Mouse (Mus musculus): Measurements from ENCODE around the gene Ticrr. TPM values are rescaled to one million over a fixed set of nuclear protein-coding genes. Genes with fewer than 3 reads are reported as not detected.

The Ticrr gene
- total RNA-seq, 2 experiments from 2014 or later, result 0.49 to 0.50 TPM

DNA sequence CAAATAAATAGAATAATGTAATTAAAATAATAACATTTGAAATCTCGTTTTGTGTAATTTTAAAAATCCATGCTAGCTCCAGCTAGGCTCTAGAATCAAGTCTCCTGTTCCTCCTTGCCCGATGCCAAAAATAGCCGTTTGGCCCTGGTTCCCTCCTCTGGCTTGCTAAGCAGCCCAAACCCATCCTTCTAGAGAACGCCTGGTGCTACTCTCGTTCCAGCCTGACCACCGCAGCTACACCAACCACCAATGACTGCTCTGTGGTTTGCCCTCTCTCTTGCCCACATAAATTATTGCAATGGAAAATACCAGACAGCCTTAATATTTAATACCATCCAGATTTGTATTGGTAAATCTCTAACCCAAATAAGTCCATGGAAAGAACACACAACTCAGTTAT lies 87.7 kb downstream of the Ticrr start:
- DNase-seq, result no peak

Other genes starting within 250 kb of the Ticrr start
- 10 to 100 TPM; 68.5 to 77.7 TPM for gene Polg, start 193.8 kb upstream of the Ticrr start, total RNA-seq (2021)
- 10 to 100 TPM; 16.5 to 56.2 TPM for gene Rhcg, start 42.5 kb upstream of the Ticrr start, total RNA-seq (2021)
- 1 to 10 TPM; 4.1 TPM for gene Kif7, start 55.5 kb downstream of the Ticrr start, total RNA-seq (2021)
- 100 to 1,000 TPM; 500 to 527 TPM for gene Plin1, start 72.7 kb downstream of the Ticrr start, total RNA-seq (2021)
- 10 to 100 TPM; 49.2 to 49.3 TPM for gene Pex11a, start 82.9 kb downstream of the Ticrr start, total RNA-seq (2021)
- 1 to 10 TPM; 1.6 to 2.0 TPM for gene Wdr93, start 83.0 kb downstream of the Ticrr start, total RNA-seq (2021)
- not detected for gene Mesp1, start 133.6 kb downstream of the Ticrr start, total RNA-seq (2021)
- under 1 TPM; 0.26 to 0.79 TPM for gene Mesp2, start 150.5 kb downstream of the Ticrr start, total RNA-seq (2021)
- gene Anpep, start 200.9 kb downstream of the Ticrr start, total RNA-seq (2021), result 10 to 100 TPM in 1 of 2 experiments, 1 to 10 TPM in 1; 9.2 to 10.8 TPM